Mouse (Mus musculus) liver, embryonic 14.5 days (tissue): Measurements from ENCODE around the gene Srsf12.

Source experiments
- CTCF ChIP-seq: IDR thresholded peaks from 2 replicates; pipeline ENCODE4 v1.5.1; 2016; ENCODE audit warnings: antibody characterized with exemption, low read depth, control low read depth
- EP300 ChIP-seq: IDR thresholded peaks from 2 replicates; pipeline ENCODE4 v1.6.1; 2016; ENCODE audit warnings: antibody characterized with exemption, low read depth

DNA sequence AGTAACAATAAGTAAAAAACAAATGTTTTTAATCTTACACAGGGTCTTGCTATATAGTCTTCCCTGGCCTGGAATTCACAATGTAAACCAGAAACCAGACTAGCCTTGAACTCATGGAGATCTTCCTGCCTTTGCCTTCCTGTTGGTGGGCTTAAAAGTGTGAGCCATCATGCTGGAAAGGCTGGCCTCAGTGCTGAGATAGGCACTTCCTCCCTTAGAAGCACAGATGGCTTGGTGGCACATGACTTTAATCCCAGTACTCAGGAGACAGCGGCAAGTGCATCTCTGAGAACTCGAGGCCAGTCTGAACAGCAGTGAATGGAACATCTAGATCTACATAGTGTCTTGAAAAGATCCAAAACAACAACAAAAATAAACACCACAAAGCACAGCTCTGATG is 42.1 kb downstream of the Srsf12 start:
- TF ChIP-seq CTCF (no peak), EP300 (no peak)
